Mouse (Mus musculus): Measurements from ENCODE around the gene Elp6. TPM values are rescaled to one million over a fixed set of nuclear protein-coding genes. Genes with fewer than 3 reads are reported as not detected.

The Elp6 gene
- total RNA-seq (2022): 10 to 100 TPM; 10.7 to 14.4 (median 11.0) TPM

DNA sequence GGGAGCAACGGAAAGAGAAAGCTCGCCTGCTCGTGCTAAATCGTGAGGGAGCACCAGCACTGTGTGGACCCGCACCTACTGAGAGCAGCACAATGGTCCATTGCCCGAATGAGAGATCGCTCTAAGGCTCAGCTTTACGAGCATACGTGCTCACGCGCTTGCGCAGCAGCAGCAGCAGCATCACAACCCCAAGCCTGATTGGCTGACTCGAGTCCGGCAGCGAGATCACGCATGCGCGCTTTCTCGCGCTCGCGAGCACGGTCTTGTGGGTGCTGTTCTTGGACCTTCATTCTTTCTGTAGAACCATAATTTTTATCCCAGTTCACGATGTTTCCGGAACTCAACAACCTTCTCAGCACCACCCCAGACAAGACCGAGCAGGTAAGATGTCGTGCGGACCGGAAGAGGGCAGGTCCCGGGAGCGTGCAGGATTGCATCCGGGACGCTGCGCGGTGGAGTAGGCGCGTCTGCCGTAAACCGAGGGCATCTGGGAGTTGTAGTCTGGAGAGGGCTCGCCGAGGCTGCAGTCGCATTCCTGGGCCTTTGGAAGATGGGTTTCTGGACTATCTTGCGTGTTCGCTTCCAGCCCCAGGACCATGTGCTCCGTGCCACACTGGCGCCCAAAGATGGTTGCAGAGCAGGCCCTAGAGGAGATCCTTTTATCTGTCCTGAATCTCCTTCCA lies at the start of gene Elp6:
TSS of gene Elp6 (plus strand) at position 205 of the 683 bp plus-strand sequence.
- peak; percentile 93 to 95 for DNase-seq (ENCODE audit: low spot score in 2 of 2)

DNA sequence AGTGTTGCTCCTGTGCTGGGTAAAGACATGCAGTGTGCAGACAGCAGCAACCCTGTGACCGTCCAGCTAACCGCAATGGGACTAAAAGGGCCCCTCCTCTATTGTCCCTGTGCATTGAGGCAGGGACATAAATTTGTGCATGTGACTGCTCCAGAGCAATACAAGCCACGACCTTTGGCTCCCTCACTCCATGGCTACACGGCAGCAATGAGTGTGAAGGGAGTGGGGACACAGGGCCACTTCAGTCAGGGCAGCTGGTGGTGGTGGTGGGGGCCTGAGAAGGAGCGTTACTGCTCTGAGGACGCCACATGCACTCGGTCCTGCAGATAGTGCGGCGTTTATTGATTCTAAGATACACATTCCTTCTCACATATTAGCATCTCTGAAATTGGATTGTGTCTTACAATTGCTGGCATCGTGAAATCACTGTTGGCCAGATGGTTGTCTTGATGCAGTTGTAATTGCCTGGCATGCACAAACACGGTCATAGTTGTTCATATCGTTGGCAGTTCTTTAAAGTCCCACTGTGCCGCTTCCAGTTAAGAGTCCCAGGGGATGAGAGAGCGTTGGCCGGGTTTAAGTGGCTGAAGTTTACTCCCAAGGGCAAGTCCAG lies 49.5 kb upstream of the Elp6 start:
- peak; percentile 41 to 55 for DNase-seq (ENCODE audit: low spot score in 2 of 2)

DNA sequence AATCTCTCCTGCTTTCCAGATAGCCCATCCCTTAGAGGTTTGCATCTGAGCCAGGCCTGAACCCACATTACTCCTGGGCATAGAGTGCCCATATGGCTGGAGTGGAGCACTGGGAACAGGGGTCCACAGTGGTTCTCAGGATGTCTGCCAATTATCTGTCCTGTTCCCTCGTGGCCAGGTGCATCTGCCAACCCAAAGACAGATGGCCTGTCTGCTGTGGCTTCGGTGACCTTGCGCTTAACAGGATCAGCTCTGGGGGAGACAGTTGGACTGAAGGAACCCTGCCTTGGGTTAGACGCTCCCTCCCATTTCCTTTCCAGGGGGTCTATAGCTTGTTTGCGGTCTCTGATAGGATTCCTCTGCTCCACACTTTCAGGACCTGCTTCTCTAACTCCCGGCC lies 46.3 kb upstream of the Elp6 start:
- DNase-seq (ENCODE audit: low spot score in 2 of 2): no peak

DNA sequence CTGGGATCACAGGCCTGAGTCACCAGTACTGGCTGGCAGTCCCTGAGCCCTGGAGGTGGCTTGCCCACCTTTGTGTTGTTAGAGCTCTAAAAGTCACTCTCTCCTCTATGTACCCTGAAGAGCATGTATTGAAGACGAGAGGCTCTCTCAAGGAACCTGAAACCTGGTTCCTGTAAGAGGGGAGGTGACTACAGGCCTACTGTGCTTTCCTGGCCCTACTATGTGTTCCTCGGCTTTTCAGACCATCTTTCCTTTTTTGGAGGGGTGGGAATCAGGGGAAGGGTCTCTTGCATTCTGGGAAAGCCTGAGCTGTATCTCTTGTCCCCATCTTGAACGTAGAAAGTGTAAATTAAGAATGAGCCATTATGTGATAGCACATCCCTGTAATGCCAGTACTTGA lies 45.9 kb upstream of the Elp6 start:
- DNase-seq (ENCODE audit: low spot score in 2 of 2): no peak

DNA sequence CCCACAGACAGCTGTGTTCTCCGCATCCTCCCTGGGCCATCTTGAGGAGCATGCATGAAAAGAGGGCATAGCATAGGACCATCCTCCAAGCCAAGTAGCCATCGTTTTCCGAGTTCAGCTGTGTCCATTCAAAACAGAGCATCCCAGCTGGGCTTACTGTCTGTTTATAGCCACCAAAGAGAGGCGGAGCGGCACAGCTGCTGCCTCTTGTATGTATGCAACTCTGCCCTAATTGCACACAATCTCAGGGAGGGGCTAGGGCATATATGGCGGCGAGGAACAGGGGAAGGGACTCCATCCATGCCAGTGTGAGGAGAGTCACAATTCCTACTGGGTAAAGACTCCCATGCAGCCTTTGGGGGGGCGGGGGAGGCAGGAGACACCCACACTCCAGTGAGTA lies 41.8 kb upstream of the Elp6 start:
- no peak for DNase-seq (ENCODE audit: low spot score in 2 of 2)

DNA sequence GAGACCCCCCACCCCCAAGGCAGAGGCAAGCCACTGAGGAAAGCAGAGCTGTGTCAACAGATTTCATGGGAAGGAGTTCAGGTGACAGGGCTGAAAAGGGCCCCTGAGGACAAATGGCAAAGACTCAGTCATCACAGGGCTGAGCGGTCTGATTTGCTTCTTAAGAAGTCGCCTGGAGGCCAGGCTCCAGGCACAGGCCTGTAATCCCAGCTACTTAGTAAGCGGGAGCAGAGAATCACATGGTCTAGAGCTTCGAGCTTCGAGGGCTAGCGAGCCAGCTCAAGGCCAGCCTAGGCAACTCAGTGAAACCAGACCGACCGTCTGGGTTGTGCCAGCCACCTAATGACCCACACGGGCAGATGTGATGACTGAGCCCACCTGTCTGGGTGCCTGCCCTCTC lies 40.0 kb upstream of the Elp6 start:
- no peak for DNase-seq (ENCODE audit: low spot score in 2 of 2)

DNA sequence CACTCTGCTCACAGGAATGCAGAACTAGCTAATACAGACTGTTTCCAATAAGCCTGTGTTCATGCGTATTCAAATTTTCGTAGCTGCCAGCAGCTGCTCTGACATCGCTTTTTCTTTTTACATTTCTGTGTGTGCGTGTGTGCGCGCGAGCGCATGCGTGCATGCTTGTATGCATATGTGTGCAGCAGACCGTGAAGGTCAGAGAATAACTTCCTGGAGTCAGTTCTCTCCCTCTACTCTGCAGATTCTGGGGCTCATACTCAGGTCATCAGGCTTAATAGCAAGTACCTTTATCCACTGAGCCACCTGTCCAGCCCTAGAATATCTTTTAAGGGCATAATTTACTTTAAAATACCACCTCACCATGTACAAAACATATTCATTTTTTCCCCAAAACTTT lies 36.6 kb upstream of the Elp6 start:
- no peak for DNase-seq (ENCODE audit: low spot score in 2 of 2)

DNA sequence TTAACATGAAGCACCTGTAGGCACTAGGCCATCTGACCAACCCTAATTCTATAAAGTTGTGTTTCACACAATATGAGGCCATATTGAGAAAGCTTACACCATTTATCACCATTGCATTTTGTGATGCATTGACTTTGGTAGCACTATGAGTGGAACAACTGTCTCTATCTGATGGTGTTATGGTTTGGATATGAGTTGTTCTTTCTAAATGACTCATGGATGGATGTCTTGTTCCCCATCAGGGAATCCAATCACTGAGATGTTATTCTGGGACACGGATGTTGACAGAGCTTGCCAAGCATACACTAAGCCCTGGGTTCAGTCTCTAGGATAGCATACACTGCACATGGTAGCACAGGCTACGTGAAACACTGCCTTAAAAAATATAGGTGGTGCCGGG lies 32.6 kb upstream of the Elp6 start:
- DNase-seq (ENCODE audit: low spot score in 2 of 2): no peak

DNA sequence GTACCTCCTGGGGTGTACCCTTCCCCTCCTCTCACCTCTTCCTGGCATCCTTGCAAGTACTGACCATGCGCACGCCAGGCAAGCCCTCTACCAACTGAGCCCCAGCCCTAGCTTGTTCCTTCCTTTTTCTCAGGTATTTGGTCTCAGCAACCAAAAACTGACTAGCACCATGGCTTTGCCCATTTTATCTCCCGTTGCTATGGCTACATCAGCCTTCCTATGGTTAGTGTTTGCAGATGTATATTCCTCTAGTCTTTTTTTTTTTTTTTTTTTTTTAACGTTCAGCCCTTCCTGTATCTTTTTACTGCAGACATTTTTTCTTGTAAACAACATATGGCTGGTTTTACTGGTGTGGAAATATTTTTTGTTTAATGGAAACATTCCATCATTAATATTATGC lies 31.5 kb upstream of the Elp6 start:
- DNase-seq (ENCODE audit: low spot score in 2 of 2): no peak

DNA sequence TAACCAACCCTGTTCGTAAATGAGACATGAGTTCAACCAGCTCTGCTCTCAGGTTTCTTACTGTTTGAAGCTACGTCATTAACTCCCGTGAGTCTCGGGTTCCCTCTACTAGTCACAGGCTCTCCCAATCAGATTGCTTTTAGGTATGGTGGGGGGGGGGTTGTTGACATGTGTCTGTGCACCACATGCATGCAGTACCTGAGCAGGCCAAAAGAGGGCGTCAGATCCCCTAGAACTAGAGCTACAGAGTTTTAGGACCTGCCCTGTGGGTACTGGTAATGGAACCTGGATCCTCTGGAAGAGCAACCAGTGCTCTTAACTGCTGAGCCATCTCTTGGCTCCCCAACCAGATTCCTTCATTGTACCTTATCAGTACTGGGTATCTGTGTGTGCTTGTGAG lies 29.1 kb upstream of the Elp6 start:
- DNase-seq (ENCODE audit: low spot score in 2 of 2): no peak

DNA sequence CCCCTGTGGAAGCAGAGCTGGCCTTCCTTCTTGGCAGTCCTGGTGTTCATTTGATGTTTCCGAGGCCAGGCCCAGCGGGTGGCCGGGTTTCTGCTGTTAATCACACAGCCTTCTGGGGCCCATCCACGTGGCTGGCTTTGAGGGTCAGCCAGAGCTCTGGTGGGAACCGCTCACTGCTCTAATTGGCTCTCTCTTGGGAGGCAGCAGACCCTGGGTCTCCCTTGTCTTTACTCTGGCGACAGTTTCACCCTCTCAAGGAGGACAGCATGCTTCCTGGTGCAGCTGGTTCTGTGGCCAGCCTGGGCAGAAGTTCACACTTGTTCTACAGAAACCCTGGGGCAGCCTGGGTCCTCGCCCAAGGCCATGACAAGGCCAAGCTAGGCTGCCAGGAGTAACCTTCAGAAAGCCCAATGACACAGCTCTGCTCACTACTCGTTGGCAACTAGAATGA lies 27.5 kb upstream of the Elp6 start:
- DNase-seq (ENCODE audit: low spot score in 2 of 2): peak; percentile 76 to 91

DNA sequence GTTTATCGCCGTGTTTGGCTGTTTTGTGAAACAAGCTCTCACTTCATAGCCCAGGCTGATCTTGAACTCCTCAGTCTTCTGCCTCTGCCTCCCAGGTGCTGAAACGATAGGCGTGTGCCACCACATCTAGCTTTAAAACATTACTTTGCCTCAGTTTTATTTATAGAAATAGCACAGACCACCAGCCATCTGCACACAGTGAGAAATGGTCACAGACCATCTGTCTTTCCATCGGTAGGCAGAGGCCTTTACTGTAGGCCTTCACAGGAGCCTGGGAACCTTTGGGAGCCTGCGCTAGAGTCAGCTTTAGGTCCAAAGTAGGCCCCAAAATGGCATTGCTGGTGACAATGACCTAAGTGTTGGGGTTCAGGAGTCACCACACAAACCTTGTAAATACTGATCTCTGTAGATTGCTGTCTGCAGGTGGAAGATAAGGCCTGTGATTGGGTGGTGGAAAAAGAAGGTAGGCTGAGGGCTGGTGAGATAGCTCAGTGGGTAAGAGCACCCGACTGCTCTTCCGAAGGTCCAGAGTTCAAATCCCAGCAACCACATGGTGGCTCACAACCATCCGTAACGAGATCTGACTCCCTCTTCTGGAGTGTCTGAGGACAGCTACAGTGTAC lies 20.8 kb upstream of the Elp6 start:
- no peak for DNase-seq (ENCODE audit: low spot score in 2 of 2)

DNA sequence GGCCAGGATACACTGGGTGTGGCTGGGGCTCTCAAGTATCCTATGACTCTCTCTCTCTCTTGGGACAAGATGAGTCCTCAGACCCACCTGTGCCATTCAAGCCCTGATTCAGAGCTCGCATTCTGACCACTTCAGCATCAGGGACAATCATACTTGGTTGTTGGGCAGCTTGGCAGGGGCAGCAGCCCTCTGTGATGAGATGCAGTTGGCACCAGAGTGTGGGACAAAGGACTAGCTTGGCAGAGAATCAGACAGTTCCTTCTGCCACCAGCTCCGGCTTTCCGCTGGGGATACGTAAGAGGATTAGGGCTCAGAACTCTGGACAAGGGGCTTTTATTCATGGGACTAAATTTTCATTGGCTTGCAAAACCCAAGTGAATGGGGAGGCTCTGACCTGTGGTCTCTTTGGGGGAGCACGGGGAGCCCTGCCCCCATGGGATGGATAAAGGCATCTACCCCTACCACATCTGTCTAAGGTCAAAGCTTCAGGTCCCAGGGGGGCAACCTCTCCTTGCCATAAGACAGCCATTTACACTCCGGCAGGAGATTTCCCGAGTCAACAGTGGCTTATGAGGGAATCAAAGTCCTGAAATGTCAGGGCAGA lies 17.6 kb upstream of the Elp6 start:
- peak; percentile 60 to 84 for DNase-seq (ENCODE audit: low spot score in 2 of 2)

DNA sequence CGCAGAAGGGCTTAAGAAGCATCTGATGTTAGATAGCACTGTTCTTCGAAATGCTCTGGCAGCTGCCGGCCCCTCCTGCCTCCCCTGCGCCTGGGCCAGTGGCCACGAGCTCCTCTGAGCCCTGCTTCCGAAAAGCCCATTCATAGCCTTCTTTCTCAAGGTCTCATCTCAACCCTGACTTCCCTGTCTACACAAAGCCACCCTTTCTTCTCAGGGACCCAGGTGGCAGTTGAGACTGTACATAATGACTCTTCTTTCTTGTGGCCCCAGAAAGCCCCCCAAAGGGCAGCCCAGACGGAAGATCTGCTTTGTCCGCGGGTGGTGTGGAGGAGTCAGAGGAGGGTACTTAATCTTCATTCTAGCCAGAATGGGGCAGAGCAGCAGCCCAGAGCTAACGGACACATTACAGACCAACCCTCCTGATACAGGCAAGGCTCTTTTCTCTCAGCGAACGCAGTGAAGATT lies 11.7 kb upstream of the Elp6 start:
- DNase-seq (ENCODE audit: low spot score in 2 of 2): peak; percentile 30 to 39

DNA sequence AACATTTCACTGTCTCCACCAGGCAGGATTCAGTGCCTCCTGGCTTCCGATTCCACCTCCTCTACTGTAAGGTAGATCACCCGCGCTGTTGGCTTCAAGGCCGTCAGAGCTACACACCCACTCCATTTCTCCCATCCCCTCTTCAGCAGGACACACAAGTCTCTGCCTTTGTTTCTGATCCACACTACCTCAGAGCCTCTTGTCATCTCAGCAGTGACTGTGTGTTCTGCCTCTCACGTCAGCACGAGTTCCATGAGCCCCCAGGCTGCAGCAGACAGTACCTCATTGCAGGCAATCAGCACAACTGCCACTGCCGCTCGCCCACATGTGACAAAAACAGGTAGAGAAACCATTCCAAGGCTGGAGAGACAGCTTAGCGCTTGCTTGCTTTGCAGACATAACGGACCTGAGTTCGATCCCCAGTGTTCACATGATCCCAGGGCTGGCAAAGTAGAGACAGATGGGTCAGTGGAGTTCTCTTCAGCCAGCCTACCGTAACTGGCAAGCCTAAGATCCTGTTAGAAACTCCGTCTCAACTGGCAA lies 11.0 kb upstream of the Elp6 start:
- no peak for DNase-seq (ENCODE audit: low spot score in 2 of 2)

DNA sequence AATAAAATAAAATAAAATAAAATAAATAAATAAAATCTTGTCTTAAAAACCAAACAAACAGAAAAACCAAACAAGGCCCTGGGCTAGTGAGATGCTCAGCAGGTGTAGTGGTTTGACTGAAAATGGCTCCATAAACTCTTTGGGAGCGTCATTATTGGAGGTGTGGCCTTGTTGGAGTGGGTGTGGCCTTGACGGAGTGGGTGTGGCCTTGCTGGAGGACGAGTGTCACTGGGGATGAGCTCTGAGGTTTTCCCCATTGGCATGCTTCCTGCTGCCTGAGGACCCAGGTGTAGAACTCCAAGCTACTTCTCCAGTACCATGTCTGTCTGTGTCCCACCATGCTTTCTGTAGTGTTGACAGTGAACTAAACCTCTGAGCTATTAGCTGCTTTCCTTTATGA lies 10.2 kb upstream of the Elp6 start:
- no peak for DNase-seq (ENCODE audit: low spot score in 2 of 2)

DNA sequence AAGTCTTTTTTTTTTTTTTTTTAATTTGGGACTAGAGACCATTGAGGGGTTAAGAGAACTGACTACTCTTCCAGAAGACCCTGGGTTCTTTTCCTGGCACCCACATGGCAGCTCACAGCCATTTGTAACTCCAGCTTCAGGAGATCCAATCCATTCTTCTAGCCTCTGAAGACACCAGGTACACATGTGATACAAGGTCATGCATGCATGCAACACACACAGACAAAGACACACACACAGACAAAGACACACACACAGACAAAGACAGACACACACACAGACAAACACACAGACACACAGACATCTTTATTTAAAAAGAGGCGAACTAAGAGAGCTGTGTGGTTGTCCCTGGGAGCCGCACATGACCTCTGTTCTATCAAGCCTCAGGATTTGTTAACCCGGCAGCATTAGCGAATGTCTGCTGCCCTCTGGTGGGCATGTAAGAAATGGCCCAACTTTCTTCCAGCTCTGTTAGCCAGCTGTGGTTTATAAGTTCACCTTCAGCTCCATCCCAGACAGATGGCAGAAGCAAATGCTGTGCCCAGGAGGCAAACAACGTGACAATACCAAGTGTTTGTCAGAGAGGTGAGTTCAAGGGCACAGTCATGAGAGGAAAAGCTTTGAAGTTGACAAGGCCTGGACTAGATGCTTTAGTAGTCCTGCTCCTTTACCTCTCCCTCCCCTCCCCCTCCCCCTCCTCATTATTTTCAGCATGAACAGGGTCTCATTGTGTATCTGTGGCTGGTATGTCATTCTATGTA lies 7.9 kb upstream of the Elp6 start:
- peak; percentile 78 to 91 for DNase-seq (ENCODE audit: low spot score in 2 of 2)

DNA sequence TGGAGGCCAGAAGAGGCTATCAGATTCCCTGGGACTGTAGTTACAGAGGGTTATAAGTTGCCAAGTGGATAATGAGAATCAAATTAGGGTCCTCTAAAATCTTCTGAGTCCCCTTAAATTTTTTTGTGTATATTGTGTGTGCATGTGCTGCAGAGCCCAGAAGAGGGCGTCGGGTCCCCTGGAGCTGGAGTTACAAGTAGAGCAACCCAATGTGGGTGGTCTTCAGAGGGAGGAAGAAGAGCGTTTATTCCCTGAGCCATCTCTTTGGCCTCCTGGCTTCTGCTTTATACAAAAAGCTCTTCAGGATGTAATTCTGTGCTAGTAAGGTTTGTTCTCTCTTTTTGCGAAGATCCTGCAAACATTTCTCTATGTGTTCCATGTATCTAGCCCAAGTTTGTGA lies 457 bp upstream of the Elp6 start:
- DNase-seq (ENCODE audit: low spot score in 2 of 2): no peak

DNA sequence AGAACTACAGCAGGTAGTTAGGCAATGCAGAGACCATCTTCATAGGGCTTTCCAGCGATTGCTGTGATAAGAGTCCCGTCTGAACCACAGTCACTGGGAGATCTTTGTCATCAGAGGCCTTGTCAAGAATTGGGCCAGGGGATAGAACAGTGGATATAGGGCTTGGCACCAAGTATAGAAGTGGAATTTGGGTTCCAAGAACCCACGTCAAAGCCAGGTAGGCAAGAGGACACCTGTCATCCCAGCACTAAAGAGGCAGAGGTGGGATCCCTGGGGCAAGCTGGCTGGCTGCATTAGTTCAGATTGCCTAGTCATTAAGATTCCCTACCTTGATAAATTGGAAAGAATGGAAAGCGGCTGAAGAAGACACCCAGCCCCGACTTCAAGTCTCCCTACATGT lies 1.4 kb downstream of the Elp6 start:
- no peak for DNase-seq (ENCODE audit: low spot score in 2 of 2)

DNA sequence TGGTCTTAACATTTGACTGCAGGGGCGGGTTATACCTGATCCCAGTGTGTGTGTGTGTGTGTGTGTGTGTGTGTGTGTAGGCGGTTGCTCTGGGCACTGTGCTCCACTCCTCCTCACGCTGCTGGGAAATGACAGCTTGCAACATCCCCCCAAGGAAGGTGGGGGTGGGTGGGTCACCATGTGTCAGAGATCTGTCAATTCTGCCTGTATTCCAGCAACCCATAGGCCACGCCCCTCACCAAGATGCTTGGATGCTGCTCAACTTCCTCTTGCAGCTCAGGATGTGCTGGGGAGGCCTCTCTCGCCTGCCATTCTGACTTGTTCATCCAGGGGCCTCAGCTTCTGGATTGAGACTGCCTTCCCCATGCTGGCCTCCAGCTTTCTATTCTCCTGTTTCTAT lies 9.7 kb downstream of the Elp6 start:
- peak in 1 of 2 experiments; percentile 43 for DNase-seq (ENCODE audit: low spot score in 2 of 2)

DNA sequence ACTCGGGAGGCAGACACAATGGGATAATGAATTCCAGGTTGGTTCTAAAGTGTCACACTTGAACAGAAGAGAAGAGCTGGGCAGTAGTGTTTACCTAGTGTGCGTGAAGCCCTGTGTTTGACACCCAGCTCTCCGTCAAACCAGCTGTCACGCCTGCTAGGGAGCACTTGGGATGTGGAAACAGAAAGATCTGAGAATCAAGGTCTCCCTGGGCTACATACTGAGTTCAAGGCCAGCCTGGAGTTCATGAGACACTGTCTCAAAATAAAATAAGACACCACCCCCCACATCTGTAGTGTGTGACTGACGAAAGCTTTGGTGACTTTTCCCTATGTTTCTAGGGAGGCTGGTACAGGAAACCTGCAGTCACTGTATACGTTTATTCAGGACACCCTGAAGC lies 10.4 kb downstream of the Elp6 start:
- DNase-seq (ENCODE audit: low spot score in 2 of 2): no peak

Measured in layer of hippocampus, adult 8-10 months (tissue).